Mouse (Mus musculus): ENCODE measurements around the gene Loxl3.

DNA sequence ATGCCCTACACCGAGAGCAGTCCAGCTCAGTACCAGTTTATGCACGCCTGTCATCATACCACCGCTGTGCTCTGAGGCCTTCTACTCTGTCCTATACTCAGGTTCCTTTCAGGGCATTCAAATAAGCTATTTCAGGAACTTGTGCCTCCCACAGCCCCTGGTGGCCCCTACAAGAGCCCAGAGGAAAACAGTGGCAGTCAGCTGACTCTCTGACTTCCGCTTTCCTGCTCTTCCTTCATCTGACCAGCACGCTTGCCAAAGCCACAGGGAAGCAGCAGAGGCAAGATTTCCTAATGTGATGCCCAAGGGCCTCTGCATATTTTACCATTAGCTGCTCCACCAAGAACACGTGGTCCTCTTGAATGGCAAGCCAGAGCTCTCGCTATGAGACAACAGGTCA lies 29.1 kb upstream of the Loxl3 start:
- TF ChIP-seq CTCF (IDR thresholded peaks at IDR 0.05; ENCODE audit: borderline replicate concordance, extremely low read depth, insufficient read depth, insufficient read length) (no peak), POLR2A (IDR thresholded peaks at IDR 0.05; ENCODE audit: borderline replicate concordance, extremely low read depth, insufficient read depth, insufficient read length, poor library complexity, severe bottlenecking) (no peak)
